Mouse (Mus musculus): ENCODE data around the gene Tmem132c. TPM values are rescaled to one million over a fixed set of nuclear protein-coding genes. Genes with fewer than 3 reads are reported as not detected.

Gene Tmem132c
- 0.26 and 0.51 TPM in 2 replicates for polyA plus RNA-seq (2015; fragmentation: Nextera tagmentation; extraction: Ambion mirVana)

DNA sequence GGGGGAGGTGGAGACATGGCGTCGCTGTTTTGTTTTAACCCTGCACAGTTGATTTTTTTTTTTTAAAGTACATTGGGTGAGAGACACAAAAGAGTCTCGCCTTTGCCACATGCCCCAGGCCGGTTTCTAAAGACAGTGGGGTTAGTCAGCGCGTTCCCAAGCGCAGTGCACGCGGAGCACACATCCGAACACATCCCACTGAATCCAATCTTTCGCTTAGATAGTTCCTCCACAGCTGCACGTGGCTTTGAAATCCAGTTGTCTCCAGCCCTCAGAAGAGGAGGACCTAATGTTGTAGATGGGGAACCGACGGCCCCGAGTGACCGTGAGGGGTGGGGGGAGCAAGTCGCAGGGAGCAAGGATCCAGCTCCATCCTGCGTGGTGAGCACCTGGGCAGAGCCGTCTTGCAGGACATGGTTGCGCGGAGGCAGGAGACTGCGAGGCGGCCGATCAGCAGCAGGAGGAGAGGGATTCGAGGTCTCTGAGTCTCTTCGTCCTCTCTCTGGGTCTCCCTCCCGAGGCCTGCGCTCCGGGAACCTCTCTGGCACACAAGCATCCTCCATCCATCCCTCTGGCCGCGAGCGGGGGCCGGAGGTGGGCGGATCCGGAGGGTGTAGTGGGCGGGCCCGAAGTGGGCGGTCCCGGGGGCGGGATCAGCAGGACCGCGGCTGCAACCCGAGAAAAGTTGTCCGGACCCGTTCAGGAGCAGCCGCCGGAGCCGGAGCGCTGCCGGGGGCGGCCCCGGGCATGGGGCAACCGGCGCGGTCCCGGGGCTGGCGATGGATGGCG is at the start of gene Tmem132c:
TSS of gene Tmem132c (plus strand) at position 673 of the 789 bp plus-strand sequence.
- DNase-seq (ENCODE audit: low spot score): no peak

DNA sequence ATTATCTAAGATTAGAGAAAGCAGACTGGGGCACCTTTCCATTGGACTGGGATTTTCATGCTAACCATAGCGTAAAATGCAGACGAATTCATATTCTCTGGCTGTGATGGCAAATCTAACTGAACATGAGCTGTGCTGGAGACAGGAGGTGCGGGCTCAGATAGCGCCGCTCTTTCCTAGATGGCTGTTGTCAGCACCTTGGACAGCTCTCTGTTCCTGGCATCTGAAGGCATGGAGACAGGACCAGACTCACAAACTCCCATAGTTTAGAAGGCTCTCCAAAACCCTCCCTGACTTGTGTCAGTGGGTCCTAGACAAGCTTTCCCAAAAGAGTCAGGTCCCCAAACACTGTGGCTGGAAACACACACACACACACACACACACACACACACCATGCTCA is 49.7 kb upstream of the Tmem132c start:
- DNase-seq (ENCODE audit: low spot score): no peak

DNA sequence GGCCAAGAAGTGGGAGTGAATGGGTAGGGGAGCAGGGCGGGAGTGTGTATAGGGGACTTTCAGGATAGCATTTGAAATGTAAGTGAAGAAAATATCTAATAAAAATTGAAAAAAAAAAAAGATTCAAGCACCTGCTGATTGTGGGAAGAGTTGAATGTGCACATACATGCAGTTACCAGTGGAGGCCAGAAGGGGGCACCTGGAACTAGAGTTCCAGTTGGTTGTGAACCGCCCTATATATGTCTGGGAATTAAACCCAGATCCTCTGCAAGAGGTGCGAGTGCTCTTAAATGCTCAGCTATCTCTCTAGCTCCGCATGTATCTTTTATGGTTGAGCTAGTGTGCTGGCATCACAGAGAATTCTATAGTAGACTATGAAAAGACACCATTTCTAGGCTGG is 42.8 kb upstream of the Tmem132c start:
- no peak for DNase-seq (ENCODE audit: low spot score)

DNA sequence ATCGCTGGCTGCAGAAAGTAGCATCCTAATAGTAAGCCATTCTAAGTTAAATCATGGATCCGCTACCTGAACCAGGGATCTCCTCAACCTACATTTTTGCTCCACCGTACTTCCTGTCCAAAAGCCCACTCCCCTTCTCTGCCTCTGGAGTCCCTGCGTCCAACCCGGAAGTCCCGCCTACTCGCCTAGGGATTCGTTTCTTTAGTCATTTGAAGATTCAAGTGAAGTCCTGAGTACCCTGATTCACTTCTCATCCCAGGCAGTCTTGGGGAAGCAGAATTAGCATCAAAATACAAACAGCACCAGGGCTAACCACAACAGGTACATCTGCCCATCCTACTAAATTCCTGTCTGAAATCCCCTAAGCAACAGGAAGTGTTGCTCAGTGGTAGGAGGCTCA is 36.7 kb upstream of the Tmem132c start:
- no peak for DNase-seq (ENCODE audit: low spot score)

DNA sequence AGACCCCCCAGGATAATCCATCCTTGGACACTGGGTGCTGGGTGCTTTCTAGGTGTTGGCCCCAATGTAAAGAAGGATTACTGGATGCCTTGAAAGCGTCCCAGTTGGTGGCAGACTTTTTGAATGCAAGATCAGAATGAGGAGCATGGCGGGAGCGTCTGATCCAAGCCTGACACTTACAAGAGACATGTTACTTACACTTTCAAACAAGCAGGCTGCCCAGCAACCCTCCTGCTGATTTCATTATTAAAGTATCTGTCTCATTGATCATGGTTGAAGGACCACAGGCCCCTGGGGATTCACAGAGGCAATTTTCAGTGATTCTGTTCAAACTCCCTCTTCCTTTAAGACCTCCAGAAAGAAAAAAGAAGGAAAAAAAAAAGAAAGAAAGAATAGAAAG is 25.2 kb upstream of the Tmem132c start:
- DNase-seq (ENCODE audit: low spot score): no peak

DNA sequence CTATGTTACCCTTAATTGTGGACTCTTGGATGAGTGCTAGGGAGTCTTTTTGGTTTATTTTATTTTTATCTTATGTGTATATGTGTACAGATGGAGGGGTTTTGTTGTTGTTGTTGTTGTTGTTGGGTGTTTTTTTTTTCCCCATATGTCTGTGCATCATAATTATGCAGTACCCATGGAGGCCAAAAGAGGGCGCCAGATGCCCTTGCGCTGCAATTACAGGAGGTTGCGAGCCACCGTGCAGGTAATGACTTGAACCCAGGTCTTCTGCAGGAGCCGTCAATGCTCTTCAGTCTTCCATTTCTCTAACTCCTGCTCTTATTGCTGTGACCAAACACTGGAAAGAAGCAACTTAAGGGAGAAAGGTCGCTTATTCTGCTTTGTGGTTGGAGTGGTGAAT is 23.9 kb upstream of the Tmem132c start:
- no peak for DNase-seq (ENCODE audit: low spot score)

DNA sequence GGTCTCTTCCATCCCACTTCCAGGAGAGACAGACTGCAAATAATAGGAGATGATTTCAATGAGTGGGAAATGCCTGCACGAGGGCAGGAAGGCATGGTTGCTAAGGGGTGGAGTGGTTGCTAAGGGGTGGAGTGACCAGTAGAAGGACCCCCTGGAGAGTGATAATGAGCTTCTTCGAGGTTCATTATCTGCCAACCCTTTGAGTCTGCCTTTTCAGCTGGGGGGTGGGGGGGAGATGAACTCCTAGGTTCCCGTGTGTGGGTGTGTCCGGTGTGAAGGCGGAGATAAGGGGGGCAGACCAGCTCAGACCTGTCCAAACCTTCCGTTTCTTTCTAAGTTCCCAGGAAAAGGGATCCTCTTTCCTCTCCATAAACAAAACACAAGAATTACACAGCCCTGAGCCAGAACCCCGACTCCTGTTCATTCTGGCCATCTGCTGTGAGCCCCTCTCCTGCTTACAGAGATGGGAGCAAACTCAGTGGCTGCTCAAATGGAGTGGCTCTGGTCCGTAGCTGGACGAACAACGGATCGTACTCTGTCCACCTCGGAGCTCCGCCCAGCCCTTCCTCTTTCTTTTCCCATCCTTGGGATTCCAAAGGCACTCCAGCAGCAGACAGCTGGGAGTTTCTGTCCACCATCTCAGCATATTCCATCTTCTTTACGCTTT is 13.5 kb upstream of the Tmem132c start:
- DNase-seq (ENCODE audit: low spot score): no peak

DNA sequence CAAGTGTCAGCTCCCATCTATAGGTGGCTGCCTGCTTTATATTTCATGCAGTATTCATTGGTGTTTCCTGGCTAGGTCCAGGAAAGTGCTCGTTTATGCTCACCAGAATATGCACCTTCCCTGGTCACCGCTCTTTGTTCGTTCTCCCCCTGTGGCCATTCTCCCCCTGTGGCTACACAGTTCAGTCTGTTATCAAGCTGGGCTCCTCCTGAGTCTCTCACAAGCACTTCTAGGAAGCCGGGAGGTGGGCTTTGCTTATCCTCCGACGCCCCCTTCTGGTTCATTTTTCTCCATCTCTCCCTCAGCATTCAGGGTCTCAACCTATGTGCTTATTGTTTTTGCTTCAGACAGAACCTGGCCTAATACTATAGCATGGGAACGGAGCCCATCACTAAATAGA is 6.9 kb upstream of the Tmem132c start:
- DNase-seq (ENCODE audit: low spot score): no peak

DNA sequence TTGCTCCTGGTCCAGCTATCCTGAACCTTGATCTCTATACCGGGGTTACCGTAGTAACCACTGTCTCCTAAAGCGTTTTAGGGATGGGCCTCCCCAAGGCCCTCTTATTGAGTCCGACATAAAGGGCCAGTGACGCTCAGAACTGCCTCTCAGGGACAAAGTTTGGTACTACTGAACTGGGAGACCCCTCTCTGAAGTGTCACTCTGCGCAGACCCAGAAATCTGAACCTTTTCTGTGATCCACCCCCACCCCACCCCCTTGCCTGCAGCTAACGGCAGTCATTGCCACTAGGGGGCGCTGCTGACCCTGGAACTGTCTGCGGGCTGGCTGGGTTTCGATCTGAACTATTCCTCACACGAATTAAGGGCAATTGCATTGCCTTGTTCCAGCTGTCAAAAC is 6.4 kb upstream of the Tmem132c start:
- peak; percentile 10 for DNase-seq (ENCODE audit: low spot score)

DNA sequence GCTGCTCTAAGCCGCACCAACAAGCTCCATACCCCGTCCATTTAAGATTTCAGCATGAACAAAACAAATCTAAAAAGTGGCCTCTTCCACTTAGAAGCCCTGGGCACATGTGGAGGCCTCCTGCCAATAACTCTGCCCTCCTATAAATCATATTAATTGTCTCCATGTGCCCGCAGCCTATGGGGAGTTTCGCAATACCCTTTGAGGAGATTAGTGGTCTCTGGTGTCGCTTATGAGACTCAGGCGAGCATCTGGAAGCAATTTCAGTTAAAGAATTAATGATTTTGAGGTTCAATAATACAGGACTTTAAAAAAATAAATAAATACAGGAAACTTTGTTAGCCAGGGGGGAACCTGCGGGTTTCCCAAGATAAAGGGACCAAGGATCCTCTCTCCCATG is 1.9 kb upstream of the Tmem132c start:
- DNase-seq (ENCODE audit: low spot score): no peak

DNA sequence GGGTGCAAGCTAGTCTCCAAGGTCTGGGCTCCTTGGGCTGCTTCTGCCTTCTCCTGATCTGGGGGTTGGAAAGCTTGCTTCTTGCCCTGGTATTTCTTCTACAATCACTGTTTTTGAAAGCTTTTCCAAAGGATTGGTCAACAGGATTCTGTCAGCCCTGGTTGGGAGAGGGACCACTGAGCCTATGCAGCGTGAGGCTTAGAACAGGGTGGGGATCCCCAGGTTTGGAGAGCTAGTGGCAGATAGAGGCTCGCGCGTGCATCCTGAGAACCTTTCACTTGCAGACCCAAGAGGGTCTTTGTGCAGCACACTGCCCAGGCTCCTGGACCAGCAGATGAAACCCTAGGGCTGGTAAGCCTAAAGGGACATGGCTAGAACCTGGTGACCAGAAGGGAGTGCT is 962 bp upstream of the Tmem132c start:
- DNase-seq (ENCODE audit: low spot score): no peak

DNA sequence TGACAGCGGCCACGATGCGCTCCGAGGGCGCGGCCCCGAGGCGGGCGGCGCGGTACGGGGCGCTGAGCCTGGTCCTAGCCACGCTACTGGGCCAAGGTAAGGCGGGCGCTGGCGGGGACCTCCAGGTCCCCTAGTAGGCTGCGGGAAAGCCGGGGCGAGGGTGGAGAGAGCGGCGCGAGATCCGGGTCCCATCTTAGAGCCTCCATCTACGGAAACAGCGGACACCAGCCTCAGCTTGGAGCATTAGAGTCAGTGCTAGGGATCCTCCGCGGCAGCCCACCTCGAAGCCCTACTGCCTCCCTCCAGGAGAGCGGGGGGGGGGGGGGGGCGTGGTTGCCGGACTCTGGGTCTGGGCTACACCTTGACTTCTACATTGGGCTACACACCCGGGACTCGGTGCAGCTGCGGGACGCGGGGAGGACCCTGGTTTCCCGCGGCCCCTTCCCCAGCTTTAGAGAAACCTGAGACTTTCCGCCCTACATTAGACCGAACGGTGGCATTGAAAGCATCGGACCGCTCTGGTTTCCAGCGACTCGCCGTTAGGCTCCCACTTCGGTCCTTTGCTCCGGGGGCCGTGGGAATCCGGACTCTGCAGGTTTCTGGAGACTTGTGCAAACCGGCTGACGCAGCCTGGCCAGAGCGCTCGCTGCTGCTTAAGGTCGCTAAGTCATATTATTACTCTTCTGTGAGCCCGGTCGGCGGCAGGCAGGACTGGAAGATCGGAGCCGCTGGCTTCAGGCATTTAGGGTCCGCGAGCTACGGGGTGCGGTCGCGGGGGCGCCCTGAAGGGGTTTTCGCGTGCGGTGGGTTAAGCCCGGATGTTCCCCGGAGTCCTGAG is 536 bp downstream of the Tmem132c start:
- no peak for DNase-seq (ENCODE audit: low spot score)

DNA sequence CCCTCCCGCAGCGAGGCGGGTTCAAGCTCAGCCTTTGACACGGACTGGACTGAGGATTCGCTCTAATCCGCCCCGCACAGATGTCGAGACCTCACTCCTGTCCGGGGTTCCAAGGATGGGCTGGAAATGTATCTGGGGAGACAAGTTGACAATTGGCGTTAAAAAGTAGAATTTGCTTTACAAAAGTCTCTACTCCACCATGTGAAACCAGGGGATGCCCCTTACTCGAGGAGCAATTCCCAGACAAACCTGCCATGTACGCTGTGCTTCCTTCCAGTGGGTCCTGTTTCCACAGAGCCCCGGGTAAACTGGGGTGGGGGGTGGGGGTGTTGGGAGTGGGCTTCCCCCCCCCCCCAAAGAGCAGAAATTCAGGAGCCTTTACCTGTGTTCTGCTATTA is 1.2 kb downstream of the Tmem132c start:
- DNase-seq (ENCODE audit: low spot score): no peak

DNA sequence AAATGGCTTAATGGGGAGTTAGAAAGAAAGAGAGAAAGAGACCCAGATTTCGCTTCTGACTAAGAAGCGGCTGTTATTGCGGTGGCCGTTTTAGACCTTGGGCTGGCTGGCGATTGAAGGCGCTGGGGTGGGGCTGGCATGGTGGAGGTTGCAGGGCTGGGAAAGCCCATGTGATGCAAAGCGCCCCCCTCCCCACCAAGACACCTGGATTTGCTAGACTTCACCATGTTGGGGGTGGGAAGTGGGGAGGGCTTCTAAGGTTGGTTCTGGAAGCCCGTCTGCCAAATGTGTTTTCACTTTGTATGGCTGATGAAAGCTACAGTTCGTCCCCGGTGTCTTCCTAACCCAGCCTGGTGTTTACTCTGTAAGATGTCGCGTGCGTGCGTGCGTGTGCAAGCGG is 1.6 kb downstream of the Tmem132c start:
- no peak for DNase-seq (ENCODE audit: low spot score)

DNA sequence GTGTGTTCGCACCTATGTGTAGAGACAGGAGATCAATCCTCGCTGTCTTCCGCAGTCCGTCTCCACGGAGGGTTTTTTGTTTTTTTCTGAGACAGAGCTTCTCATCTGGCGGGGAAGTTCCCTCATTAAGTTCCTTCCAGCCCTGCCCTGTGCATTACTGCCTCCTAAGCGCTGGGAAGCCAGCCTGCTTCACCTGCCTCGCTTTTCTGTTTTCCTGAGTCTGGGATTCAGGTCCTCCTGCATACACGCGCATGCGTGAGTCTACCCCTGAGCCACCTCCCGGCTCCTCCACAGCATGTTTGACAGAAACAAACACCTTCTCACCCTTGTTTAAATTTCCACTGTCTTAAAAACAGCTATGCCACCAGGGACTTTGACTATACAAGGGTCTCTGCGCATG is 2.0 kb downstream of the Tmem132c start:
- no peak for DNase-seq (ENCODE audit: low spot score)

DNA sequence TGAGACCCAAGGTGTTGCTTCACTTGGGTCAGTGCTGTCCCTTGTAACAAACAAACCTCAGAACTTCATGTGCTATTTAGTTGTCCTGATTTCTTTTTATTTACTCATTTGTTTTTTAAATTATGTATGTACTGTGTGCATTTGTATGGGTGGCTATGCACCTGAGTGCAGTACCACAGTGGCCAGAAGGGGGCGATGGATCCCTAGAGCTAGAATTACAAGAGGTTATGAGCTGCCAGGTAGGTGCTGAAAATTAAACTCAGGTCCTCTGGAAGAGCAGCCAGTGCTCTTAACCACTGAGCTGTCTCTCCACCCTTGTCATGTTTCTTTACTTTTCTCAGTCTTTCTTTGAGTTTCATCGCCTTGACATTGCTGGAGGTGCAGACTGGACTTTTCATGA is 11.7 kb downstream of the Tmem132c start:
- no peak for DNase-seq (ENCODE audit: low spot score)

DNA sequence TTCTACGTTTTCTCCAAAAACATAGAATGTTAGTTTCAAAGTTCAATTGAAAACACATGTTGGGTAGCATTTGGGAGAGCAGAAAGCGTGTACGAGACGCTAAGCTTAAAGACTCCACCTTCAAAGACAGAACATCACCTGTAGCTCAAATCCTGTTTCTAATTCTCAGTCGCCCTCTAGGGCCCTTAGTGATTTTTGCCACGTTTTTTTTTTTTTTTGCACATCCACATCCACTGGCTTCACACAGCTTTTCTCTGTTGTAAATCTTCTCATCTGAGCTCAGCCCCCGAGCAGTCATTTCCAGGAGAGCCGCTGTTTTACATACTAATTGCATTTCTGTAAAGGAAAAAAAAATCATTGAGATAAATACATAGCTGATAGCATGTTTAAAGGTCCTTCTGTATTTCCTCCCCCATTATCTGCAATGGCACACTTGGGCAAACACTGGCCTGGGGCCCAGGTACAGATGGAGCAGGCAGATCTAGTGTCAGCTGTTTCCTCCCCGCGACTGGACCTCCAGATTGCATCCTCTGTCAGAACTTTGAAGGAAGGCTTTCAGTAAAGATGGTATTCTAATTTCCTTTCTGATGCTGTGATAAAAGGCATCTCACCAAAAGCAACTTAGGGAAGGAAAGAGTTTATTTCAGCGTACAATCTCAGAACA is 15.5 kb downstream of the Tmem132c start:
- no peak for DNase-seq (ENCODE audit: low spot score)

DNA sequence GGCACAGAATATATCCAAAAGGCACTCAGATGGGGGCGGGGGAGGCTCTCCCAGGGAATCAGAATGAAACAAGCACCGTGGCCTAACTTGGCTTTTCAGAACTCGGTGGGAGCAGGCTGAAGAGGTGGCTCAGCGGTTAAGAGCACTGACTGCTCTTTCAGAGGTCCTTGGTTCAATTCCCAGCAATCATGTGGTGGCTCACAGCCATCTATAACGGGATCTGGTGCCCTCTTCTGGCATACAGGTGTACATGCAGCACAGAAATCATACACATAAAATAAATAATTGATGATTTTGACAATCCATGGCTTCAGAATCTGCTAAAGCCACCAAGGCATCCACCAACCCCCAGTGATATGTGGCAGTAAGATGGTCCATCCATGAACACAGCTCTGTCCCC is 20.5 kb downstream of the Tmem132c start:
- DNase-seq (ENCODE audit: low spot score): no peak

DNA sequence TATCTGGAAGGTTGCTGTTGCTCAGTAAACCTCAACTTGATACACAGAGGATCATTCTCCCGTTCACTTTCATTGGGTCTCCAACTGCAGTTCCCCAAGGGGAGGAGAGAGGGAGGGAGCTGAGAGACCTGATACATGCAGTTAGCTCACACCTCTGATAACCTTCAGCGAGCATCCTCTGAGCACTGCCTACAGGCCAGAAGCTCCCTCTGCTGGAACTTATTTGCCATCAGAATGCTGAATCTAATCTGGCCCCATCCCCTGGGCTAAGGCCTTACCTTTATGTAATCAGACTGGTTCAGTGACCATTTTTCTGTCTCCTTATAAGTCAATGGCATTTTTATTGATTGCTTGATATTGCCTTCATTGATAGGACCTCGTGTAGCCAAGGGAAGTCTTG is 29.5 kb downstream of the Tmem132c start:
- DNase-seq (ENCODE audit: low spot score): no peak

DNA sequence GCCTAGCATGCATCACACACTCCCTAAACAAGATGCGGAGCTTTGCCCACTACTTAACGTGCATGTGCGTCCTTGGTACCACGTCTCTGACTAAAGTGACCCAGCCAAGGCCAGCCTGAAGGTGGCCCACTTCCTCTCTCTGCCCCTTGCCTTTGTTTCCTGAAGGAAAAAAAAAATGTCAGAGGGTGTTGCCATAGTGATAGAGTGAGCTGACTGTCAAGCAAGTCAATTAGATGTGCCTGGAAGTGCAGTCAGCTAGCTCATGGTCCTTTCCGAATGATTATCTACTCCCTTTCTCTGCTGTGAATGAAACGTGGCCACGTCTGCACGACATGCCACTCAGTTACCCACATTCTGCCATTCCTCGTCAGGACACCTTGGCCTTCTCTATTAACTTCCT is 37.9 kb downstream of the Tmem132c start:
- DNase-seq (ENCODE audit: low spot score): no peak

DNA sequence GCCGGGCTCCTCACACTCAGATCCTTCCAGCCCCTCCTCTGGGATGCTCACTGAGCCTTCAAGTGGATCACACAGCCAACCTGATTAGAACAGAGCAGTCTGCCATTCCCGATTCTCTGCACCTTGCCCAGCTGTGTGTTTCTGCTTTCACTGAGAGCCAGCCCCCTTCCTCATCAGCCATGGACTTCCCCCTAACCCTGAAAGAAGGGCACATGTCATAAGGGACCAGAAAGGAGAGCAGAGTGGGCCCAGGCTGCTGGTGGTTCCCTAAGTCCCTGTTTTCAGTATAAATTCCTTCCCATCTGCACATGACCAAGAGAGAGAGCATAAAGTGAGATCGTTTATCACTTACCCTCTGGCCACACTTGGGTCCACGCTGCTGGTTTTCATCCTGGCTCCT is 39.6 kb downstream of the Tmem132c start:
- no peak for DNase-seq (ENCODE audit: low spot score)
